Mouse (Mus musculus) stomach, embryonic 16.5 days (tissue): ENCODE measurements around the gene Ctsk. TPM values are rescaled to one million over a fixed set of nuclear protein-coding genes. Genes with fewer than 3 reads are reported as not detected.

ENCODE experiments used
- ATAC-seq: fragments of 200-750 bp; cut with Nextera tagmentation; 2 replicates; pipeline ENCODE4 v1.8.0; 2017; ENCODE audit warnings: moderate number of reproducible peaks, moderate TSS enrichment; ENCODE audit not compliant: insufficient read depth, low FRiP score
- H3K27ac ChIP-seq: fragments of 300-500 bp; sonication (generic); 2 replicates; pipeline ENCODE4 v1.5.1; 2014; ENCODE audit warnings: low read length
- H3K27me3 ChIP-seq: fragments of 300-500 bp; sonication (generic); 2 replicates; pipeline ENCODE4 v1.6.1; 2014; ENCODE audit warnings: low read length, control low read depth, mixed read lengths; ENCODE audit not compliant: control insufficient read depth, insufficient read depth
- H3K36me3 ChIP-seq: fragments of 300-500 bp; sonication (generic); 2 replicates; pipeline ENCODE4 v1.6.1; 2014; ENCODE audit warnings: low read length; ENCODE audit not compliant: control insufficient read depth, insufficient read depth
- H3K4me1 ChIP-seq: fragments of 300-500 bp; sonication (generic); 2 replicates; pipeline ENCODE4 v1.6.1; 2014; ENCODE audit warnings: low read length, control low read depth, mixed read lengths; ENCODE audit not compliant: control insufficient read depth, insufficient read depth
- H3K4me2 ChIP-seq: fragments of 300-500 bp; sonication (generic); 2 replicates; pipeline ENCODE4 v1.6.1; 2014; ENCODE audit warnings: low read depth, low read length, mixed read lengths
- H3K4me3 ChIP-seq: fragments of 300-500 bp; sonication (generic); replicated peaks from 2 replicates; pipeline ENCODE4 v1.5.1; 2014; ENCODE audit warnings: mild to moderate bottlenecking, low read length
- H3K9ac ChIP-seq: fragments of 300-500 bp; sonication (generic); 2 replicates; pipeline ENCODE4 v1.6.1; 2014; ENCODE audit warnings: low read length
- H3K9me3 ChIP-seq: fragments of 300-500 bp; sonication (generic); replicated peaks from 2 replicates; pipeline ENCODE4 v1.6.1; 2016; ENCODE audit warnings: low read length, control low read depth; ENCODE audit not compliant: control insufficient read depth
- WGBS: fragments of 180-500 bp; shearing (Covaris S2); extraction: QIAGEN DNeasy Blood & Tissue Kit; methylation state at CpG from one replicate; pipeline ENCODE4 v1.1.7; 2014; 5-methylcytosine and 5-hydroxymethylcytosine counted together
- polyA plus RNA-seq: library from polyadenylated mRNA; unstranded; fragments of >200 nt; fragmentation: Nextera tagmentation; extraction: Ambion mirVana; gene quantifications from 2 replicates; pipeline ENCODE4 v1.2.1, GENCODE M21; 2015

Ctsk gene
- polyA plus RNA-seq, 1 experiment from 2014 or later, result 15.6 TPM

DNA sequence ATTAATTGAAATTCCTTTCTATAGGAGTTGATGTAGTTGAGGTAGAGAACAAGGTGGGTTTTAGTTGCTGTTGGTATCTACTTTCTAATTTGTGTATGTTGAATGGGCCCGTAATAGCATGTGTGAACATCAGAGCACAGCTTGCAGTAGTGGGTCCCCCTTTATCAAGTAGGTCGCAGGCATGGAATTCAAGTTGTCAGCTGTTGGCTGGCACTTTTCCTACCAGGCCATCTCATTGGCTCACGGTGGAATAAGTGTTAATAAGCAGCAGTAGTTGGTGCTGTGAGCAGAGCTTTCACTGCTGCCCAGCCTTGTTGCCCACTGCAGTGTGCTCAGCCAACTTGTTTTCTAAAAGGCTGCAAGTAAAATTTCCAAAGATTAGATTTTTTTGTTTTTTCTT, 10.4 kb upstream of the Ctsk start:
- Histone ChIP-seq H3K36me3 (peaks cover 8% of the 10 kb centered on the region), H3K27me3 (no peaks in the 10 kb centered on the region), H3K9me3 (no peaks in the 10 kb centered on the region), H3K4me1 (no peaks in the 10 kb centered on the region), H3K4me3 (no peak overlapping the region), H3K27ac (no peak overlapping the region), H3K4me2 (no peak overlapping the region), H3K9ac (no peak overlapping the region)
- no peak for ATAC-seq
- 82% methylated on average over 3 of the region's 3 CpGs for WGBS

- H3K27me3 ChIP-seq, result no peaks in the 10 kb centered on the region
- no peaks in the 10 kb centered on the region for H3K4me1 ChIP-seq
- no peak overlapping the region for H3K9ac ChIP-seq
- WGBS, result 96% methylated on average over 2 of the region's 2 CpGs
- no peak for ATAC-seq
- H3K4me3 ChIP-seq, result no peak overlapping the region
- no peaks in the 10 kb centered on the region for H3K9me3 ChIP-seq
- H3K27ac ChIP-seq, result no peak overlapping the region
- no peak overlapping the region for H3K4me2 ChIP-seq
- H3K36me3 ChIP-seq, result peaks cover 10% of the 10 kb centered on the region
Observed at GRCm38 (mm10) chr3:95490238-95490637, 8.8 kb upstream of the Ctsk start.

- Histone ChIP-seq H3K27me3 (no peaks in the 10 kb centered on the region), H3K27ac (no peak overlapping the region), H3K36me3 (peaks cover 10% of the 10 kb centered on the region; the same call in 1 of the 2 replicates), H3K9me3 (no peaks in the 10 kb centered on the region), H3K4me1 (peaks cover 5% of the 10 kb centered on the region; the same call in 1 of the 2 replicates), H3K9ac (no peak overlapping the region), H3K4me3 (no peak overlapping the region), H3K4me2 (no peak overlapping the region)
- WGBS, result 59% methylated on average over 6 of the region's 6 CpGs
- ATAC-seq, result no peak
Observed at GRCm38 (mm10) chr3:95494342-95494741, 4.7 kb upstream of the Ctsk start.

GRCm38 (mm10) chr3:95498229-95498628, 827 bp upstream of the Ctsk start:
- H3K27ac ChIP-seq, result no peak overlapping the region
- H3K9me3 ChIP-seq, result no peaks in the 10 kb centered on the region
- peaks cover 5% of the 10 kb centered on the region; the same call in 1 of the 2 replicates for H3K36me3 ChIP-seq
- no peak overlapping the region for H3K4me2 ChIP-seq
- H3K27me3 ChIP-seq, result no peaks in the 10 kb centered on the region
- H3K4me1 ChIP-seq, result peaks cover 5% of the 10 kb centered on the region; the same call in 1 of the 2 replicates
- no peak overlapping the region for H3K9ac ChIP-seq
- WGBS, result 79% methylated on average over 2 of the region's 2 CpGs
- ATAC-seq, result no peak
- no peak overlapping the region for H3K4me3 ChIP-seq

- peak overlapping the region; percentile 45 for H3K4me2 ChIP-seq
- ATAC-seq, result no peak
- peak overlapping the region; percentile 34 for H3K4me3 ChIP-seq
- H3K9me3 ChIP-seq, result no peaks in the 10 kb centered on the region
- H3K27ac ChIP-seq, result peak overlapping the region; percentile 46; the same call in 1 of the 2 replicates
- H3K27me3 ChIP-seq, result no peaks in the 10 kb centered on the region
- H3K4me1 ChIP-seq, result peaks cover 5% of the 10 kb centered on the region; the same call in 1 of the 2 replicates
- H3K9ac ChIP-seq, result peak overlapping the region; percentile 46
- WGBS, result 35% methylated on average over 10 of the region's 10 CpGs
- no peaks in the 10 kb centered on the region for H3K36me3 ChIP-seq
Observed at GRCm38 (mm10) chr3:95499496-95500140, 562 bp downstream of the Ctsk start.

- H3K4me3 ChIP-seq, result no peak overlapping the region
- 66% methylated on average over 2 of the region's 2 CpGs for WGBS
- H3K36me3 ChIP-seq, result no peaks in the 10 kb centered on the region
- ATAC-seq, result no peak
- no peak overlapping the region for H3K27ac ChIP-seq
- H3K4me1 ChIP-seq, result peaks cover 5% of the 10 kb centered on the region; the same call in 1 of the 2 replicates
- H3K4me2 ChIP-seq, result no peak overlapping the region
- no peak overlapping the region for H3K9ac ChIP-seq
- no peaks in the 10 kb centered on the region for H3K9me3 ChIP-seq
- no peaks in the 10 kb centered on the region for H3K27me3 ChIP-seq
Observed at GRCm38 (mm10) chr3:95502312-95502711, 3.3 kb downstream of the Ctsk start.

DNA sequence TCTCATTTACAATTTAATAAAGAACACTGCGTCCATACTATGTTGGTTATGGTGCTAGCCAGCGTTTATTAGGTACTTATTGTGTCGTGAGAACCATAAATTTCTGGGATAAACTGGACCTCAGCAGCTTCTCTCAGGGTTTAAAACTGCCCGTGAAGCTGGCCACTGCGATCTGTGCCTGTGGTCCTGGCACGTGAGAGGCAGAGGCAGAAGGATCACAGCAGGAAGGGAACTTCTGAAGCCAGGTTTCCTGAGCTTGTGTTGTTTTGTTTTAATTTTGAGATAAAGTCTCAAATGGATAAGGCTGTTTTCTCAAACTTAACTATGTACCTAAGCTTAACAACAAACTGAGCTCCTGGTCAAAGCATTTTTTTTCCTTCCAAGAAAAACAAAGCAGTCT, 10.3 kb downstream of the Ctsk start:
- Histone ChIP-seq H3K4me2 (no peak overlapping the region), H3K4me1 (no peaks in the 10 kb centered on the region), H3K27ac (no peak overlapping the region), H3K27me3 (no peaks in the 10 kb centered on the region), H3K36me3 (no peaks in the 10 kb centered on the region), H3K9ac (no peak overlapping the region), H3K9me3 (no peaks in the 10 kb centered on the region), H3K4me3 (no peak overlapping the region)
- WGBS, result 68% methylated on average over 6 of the region's 6 CpGs
- no peak for ATAC-seq

DNA sequence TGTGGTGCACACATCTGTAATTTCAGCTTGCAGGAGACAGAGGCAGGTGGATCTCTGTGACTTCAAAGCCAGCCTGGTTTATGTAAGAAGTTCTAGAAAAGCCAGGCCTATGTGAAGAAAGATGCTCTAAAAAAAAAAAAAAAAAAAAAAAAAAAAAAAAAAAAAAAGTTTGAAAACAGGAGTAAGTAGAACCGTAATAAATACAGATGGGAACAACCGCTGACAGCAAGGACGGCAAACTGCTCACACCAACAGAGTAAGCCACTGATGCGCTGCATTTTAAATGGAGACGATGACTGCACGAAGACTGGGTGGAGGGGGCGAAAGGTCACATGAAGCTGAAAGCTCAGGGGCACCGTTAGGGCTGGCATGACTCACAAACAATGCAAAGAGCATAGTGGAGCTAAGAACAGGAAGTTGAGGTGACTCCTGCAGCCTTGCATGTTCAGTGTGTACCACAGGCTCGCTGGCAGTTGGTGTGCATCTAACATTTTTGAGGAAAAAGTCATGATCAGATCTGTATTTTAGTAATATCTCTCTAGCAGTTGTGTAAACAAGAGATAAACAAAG, 12.6 kb downstream of the Ctsk start:
- no peaks in the 10 kb centered on the region for H3K9me3 ChIP-seq
- no peak for ATAC-seq
- no peak overlapping the region for H3K9ac ChIP-seq
- no peaks in the 10 kb centered on the region for H3K4me1 ChIP-seq
- 69% methylated on average over 9 of the region's 9 CpGs for WGBS
- H3K27ac ChIP-seq, result no peak overlapping the region
- no peaks in the 10 kb centered on the region for H3K27me3 ChIP-seq
- no peaks in the 10 kb centered on the region for H3K36me3 ChIP-seq
- no peak overlapping the region for H3K4me3 ChIP-seq
- H3K4me2 ChIP-seq, result no peak overlapping the region

DNA sequence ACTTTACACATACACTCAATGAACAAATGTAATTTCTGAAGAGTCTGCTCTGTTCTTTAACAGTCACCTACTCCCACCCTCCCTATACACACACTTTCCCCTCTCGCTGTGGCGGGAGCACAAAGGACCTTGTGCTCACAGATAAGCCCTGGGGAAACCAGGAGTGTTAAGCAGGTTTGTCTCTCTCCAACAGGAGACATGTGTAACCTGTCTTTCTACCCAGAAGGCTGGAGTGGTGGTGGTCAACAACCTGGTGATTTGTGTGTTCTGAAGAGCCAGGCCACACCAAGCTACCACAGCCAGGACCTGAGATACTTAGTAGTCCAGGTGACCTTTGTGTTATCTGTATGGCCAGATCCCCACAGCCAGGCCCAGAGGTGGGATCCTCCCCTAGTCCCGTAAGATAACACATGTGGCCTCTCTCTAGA, 17.6 kb downstream of the Ctsk start:
- WGBS, result 81% methylated on average over 3 of the region's 3 CpGs
- H3K4me3 ChIP-seq, result no peak overlapping the region
- ATAC-seq, result peak; percentile 67
- H3K36me3 ChIP-seq, result no peaks in the 10 kb centered on the region
- H3K9me3 ChIP-seq, result no peaks in the 10 kb centered on the region
- no peaks in the 10 kb centered on the region for H3K27me3 ChIP-seq
- no peak overlapping the region for H3K27ac ChIP-seq
- no peak overlapping the region for H3K9ac ChIP-seq
- H3K4me1 ChIP-seq, result peaks cover 6% of the 10 kb centered on the region; the same call in 1 of the 2 replicates
- H3K4me2 ChIP-seq, result no peak overlapping the region
